Mouse (Mus musculus) right cerebral cortex, adult 2 months (tissue): ENCODE results near the gene Fam84b.
A peak's percentile ranks its signal among the peaks of the same experiment; 100 is the strongest.

Experiments
- DNase-seq, 2 experiments: peaks; one replicate each; pipeline ENCODE4 v3.0.0; 2021 to 2022; ENCODE audit warnings: low spot score in 2 of 2

Gene Fam84b

DNA sequence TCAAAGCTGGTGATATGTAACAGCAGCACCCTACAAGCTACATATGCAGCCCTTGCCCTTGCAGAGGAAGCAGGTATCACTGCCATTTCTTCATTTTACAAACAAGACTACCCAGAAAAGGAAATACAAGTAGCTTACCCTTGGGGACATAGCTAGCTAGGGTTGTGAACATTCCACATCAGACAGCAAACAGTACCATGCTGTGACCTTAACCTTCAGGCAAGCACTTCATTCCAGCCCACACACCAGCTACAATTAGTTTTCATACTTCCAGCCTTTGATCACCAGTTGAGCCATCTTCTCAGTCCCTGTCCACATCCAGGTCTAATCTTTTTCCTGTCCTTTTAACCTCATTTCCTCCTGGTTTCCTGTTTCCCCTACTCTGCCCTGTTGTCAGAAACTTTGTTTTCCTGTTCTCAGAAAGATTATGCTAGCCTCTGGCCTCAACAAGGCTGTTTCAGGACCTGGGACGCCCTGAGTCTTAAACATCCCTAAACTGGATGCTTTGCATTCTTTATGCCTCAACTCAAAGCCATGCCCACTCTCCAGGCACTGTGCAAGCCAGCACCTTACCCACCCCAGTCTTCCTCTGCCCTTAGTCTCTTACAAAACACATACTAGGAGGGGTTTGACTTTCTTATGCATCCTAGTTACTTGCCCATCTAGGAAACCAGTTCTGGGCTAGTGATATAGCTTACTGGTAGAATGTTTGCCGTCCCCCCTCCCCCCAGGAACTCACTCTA is 19.9 kb downstream of the Fam84b start:
- no peak for DNase-seq

DNA sequence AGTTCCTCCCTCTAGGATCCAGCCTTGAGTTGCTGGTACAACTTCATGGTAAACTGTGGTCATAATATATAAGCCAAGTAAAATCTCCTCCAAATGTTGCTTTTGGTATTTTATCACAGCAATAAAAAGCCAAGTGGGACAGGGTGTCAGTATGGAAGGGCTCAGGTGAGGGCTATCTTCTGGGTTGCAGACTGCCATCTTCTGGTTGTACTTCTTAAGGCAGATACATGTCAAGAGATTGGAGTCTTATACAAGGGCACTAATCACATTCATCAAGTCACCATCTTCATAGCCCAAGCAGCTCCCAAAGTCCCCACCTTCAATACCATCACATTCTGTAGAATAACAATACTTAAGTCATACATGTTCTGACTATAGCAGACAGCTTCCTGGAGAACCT is 21.0 kb downstream of the Fam84b start:
- DNase-seq: no peak

GRCm38 (mm10) chr15:60826226-60826625 is 27.4 kb downstream of the Fam84b start:
- no peak for DNase-seq

DNA sequence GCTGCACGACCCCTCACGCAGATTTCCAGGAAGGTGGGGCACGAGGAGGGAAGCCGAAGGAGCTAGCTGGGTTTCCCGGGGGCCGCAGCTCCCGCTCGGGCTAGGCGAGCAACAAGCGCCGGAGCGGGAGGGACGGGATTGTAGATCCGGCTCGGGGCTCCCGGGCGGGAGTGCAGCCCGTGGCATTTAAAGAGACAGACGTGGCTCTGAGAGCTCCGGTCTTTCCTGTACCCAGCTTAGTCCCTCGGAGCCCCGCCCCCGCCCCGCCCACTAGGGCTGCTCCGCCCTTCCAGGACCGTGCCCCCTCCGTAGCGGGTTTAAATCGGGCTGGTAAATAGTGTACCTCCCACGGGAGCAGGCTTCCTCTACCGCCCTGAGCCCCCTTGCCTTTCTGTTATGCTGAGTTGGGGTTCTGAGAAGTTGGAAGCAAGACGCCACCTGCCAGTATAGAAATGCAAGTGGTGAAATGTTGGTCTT is 28.8 kb downstream of the Fam84b start:
- peak; percentile 78 to 83 for DNase-seq

- no peak for DNase-seq
Observed at GRCm38 (mm10) chr15:60823870-60824709, 29.5 kb downstream of the Fam84b start.

DNA sequence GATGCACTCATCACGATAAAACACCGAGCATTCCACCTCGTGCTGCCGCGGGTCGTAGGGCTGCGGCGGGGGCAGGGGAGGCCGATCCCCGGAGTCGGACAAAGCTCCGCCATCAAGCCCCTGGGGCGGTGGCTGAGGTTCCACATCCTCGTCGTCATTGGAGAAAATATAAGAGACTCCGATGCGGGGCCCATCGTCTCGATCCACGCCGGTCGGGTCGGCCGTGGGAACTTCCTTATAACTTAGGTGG is 30.0 kb downstream of the Fam84b start:
- no peak for DNase-seq

DNA sequence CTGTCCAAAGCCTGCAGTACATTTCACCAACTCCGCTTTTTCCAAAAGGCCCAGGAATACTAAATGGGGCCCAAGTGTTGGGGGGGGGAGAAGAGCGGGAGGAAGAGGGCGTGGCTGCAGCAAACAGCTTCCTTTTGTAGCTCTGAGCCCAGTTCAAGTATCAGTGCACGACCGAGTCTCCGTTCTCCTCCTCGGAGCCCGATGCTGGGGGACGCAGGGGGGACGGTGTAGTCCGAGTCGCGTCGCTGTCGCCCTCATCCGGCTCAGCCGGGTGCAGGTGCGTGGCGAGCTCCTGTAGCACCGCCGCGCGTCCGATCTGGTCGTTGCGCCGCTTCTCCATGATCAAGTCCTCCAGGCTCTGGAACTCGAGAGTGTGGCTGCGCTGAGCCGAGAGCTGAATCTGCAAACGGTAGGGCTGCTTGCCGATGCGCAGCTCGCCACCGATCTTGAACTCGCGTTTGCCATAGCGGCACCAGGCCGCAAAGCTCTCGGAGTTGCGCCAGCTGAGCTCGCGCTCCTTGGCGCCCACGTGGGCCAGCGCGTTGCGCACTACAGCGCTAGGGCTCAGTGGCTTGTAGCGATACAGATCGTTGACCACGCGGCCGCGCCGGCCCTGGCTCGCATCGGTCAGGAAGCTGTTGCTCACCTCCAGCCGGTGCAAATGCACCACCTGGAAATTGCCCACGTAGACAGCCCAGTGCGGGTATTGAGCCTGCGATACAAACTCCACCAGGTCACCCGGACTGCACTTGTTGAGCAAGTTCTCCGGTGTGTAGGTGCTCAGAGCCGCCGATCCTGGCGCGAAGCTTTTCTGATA is 30.6 kb downstream of the Fam84b start:
- DNase-seq: peak; percentile 74 to 85

- DNase-seq: peak; percentile 13 to 25
Observed at GRCm38 (mm10) chr15:60822101-60822802, 31.3 kb downstream of the Fam84b start.

GRCm38 (mm10) chr15:60818500-60818899 is 35.1 kb downstream of the Fam84b start:
- DNase-seq: no peak

GRCm38 (mm10) chr15:60816478-60816877 is 37.1 kb downstream of the Fam84b start:
- no peak for DNase-seq

GRCm38 (mm10) chr15:60814542-60814941 is 39.0 kb downstream of the Fam84b start:
- no peak for DNase-seq

GRCm38 (mm10) chr15:60793041-60793673 is 60.4 kb downstream of the Fam84b start:
- DNase-seq: no peak

- DNase-seq: no peak
Observed at GRCm38 (mm10) chr15:60789084-60789483, 64.5 kb downstream of the Fam84b start.

DNA sequence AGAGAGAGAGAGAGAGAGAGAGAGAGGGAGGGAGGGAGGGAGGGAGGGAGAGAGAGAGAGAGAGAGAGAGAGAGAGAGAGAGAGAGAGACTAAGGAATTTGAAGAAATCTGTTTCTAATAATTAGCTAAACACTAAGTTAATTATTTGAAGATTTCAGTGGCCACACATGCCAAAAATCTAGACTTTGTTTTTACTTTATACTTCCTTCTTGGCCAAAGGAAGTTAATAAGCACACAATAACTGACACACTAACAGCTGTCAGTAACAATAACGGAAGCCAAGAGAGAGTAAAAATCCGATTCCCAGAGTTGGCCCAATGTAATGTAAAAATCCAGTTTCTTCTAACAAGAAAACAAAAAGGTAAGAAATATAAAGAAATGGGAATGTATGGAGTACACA is 69.8 kb downstream of the Fam84b start:
- no peak for DNase-seq

DNA sequence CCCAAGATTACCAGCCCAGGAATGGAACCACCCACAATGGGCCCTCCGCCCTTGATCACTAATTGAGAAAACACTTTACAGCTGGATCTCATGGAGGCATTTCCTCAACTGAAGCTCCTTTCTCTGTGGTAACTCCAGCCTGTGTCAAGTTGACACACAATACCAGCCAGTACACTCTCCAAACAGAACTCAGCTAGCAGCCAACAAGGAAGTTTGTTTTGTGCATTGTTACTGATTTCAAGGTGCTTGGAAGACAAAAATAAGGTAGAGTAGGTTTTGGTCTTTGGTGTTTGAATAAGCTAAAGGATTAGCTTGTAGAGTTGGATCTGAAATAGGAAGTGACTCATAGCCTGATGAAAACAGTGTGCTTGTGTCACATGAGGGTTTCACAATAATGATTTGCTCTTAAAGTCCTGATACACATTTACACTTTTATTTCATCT is 74.0 kb downstream of the Fam84b start:
- DNase-seq: no peak

GRCm38 (mm10) chr15:60779063-60779462 is 74.5 kb downstream of the Fam84b start:
- DNase-seq: peak; percentile 33 to 34
